Mouse (Mus musculus): ENCODE measurements around the gene Fiz1.

- TF ChIP-seq POLR2A (IDR thresholded peaks at IDR 0.05; ENCODE audit: extremely low read depth, insufficient read depth, low read length) (peak; percentile 79), CTCF (IDR thresholded peaks at IDR 0.05; ENCODE audit: extremely low read depth, insufficient read depth, low read length) (no peak)
These were observed 18.2 kb downstream of the Fiz1 start, which contains the start of gene Zfp579 for GRCm38 (mm10) chr7:4996003-4996895.
